Mouse (Mus musculus): ENCODE data around the gene Laptm5. TPM values are rescaled to one million over a fixed set of nuclear protein-coding genes. Genes with fewer than 3 reads are reported as not detected.

Laptm5 gene
- total and polyA plus RNA-seq, 2 experiments: 4.8 to 31.5 TPM

DNA sequence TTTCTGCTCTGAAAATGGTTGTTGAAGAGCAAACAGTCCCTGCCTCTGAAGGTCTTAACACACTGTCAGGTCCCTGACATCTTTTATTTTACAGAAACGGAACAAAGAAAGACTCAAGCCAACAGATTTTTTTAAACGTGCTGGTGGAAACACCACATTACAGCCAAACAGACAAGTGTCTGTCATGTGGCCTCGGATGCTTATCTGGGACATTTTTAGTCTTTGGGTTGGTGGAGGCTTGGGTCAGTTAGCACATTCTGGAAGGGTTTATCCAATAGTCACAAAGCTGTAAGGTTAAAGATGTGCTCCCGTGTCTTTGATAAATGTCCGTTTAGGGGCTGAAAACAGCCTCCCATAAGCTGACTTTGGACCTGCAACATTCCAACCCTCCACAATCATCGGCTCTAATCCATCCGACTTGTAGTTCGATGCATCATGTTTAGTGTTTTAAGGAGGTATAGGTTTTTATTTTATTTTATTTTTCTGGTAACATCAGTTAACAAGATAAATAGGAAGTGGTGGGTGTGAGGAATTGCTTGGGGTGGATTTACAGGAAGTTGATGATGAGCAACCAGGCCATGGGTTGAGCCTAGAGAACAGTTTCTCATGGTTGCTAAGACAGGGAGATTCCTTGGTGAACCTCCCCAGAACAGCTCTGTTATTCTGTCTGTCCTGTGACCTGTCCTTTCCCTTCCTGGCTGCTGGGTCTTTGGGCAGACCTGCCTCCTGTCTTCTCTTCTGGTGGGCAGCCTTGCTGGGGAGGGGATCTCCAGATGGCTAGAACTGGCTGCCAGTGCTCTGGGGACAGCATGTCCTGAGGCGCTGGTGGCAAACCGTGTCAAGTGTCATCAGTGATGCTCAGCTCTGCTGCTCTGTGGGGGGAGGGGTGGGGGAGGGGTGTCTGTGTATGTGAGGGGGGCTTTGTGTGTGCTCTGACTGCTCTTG lies 6.2 kb downstream of the Laptm5 start:
- H3K27me3 ChIP-seq (ENCODE audit: control insufficient read depth, insufficient read depth, low read length): no peaks in the 10 kb centered on the region
- WGBS: 68% methylated on average over 10 of the region's 10 CpGs
- TF ChIP-seq POLR2A (IDR thresholded peaks at IDR 0.05; ENCODE audit: extremely low read depth, insufficient read depth, low read length) (no peak), CTCF (IDR thresholded peaks at IDR 0.05; ENCODE audit: low read depth, low read length) (no peak)
- peak overlapping the region; percentile 13; the same call in 1 of the 2 replicates for H3K27ac ChIP-seq (replicated peaks; ENCODE audit: insufficient read depth, low read depth, low read length)
- no peaks in the 10 kb centered on the region for H3K4me1 ChIP-seq (ENCODE audit: control insufficient read depth, insufficient read depth, low read length)
- no peak overlapping the region for H3K4me3 ChIP-seq (ENCODE audit: insufficient read depth, low read depth, low read length)
- H3K36me3 ChIP-seq (ENCODE audit: control insufficient read depth, insufficient read depth, low read length): no peaks in the 10 kb centered on the region
- DNase-seq (ENCODE audit: extremely low read depth, low read depth, low spot score): no peak
- H3K9ac ChIP-seq (ENCODE audit: low read depth, low read length): no peak overlapping the region
- no peaks in the 10 kb centered on the region for H3K79me2 ChIP-seq (ENCODE audit: control insufficient read depth, insufficient read depth, low read length)

DNA sequence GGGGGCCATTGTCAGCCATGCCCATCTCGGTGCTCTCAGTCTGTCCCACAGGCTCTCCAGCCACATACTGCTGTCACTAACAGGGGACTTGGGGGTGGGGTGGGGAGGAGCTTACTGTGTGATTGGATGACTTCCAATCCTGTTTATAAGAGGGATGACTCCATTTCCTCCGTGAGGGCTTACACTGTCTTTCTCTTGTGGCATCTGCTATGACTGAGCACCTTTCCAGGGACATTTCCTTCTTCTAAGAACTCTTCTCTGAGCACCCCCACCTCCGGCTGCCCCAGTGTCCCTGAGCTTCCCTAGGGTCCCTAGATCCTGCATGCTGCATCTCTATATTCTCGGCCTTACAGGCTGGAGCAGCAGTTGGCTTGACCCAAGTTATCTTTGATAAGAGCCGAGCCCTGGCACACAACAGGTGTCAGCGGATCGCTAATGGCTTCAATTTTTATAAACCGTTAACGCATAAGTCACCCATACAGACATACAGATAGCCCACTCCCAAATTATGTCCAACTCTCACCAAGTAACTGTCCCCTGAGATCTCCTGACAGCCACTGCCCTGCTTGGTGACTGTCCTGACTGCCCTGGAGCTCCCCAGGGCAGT lies 6.9 kb downstream of the Laptm5 start:
- H3K4me1 ChIP-seq (ENCODE audit: control insufficient read depth, insufficient read depth, low read length): no peaks in the 10 kb centered on the region
- H3K27ac ChIP-seq (replicated peaks; ENCODE audit: insufficient read depth, low read depth, low read length): no peak overlapping the region
- no peak overlapping the region for H3K9ac ChIP-seq (ENCODE audit: low read depth, low read length)
- H3K27me3 ChIP-seq (ENCODE audit: control insufficient read depth, insufficient read depth, low read length): no peaks in the 10 kb centered on the region
- TF ChIP-seq POLR2A (IDR thresholded peaks at IDR 0.05; ENCODE audit: extremely low read depth, insufficient read depth, low read length) (no peak), CTCF (IDR thresholded peaks at IDR 0.05; ENCODE audit: low read depth, low read length) (no peak)
- H3K79me2 ChIP-seq (ENCODE audit: control insufficient read depth, insufficient read depth, low read length): no peaks in the 10 kb centered on the region
- no peaks in the 10 kb centered on the region for H3K36me3 ChIP-seq (ENCODE audit: control insufficient read depth, insufficient read depth, low read length)
- H3K4me3 ChIP-seq (ENCODE audit: insufficient read depth, low read depth, low read length): no peak overlapping the region
- no peak for DNase-seq (ENCODE audit: extremely low read depth, low read depth, low spot score)
- 57% methylated on average over 9 of the region's 9 CpGs for WGBS

DNA sequence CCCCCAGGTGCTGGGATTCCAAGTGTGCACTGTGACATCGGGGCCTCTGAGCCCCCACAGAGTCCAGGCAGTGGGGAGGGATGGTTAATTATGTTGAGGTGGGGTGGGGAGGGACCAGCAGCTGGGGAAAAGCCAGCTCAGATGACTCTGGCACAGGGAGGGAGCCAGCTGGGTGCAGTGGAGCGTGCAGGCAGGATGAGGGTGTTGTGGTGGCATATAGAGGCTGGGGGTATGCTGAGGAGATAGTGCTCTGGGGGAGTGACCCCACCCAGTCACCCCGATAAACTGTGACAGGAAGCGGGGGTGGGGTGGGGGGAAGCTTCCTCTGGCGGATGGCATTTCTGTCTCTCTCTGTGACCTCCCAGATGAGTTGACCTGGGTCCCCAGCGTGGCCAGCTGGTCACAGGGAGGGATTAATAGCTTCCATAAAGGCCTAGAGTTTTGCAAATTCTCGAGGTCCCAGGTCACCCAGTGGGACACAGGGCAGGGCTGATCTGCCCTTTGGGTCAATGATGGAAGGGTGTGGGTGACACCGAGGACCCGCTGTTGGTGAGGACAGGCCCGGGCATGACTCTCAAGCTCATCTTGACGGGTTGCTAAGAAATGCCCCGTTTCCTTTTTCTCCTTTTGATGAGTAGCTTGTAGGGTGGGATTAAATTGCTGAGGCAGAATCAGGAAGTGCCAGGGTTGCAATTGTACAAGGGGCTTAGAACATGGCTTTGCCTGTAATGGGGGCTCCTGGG lies 8.2 kb downstream of the Laptm5 start:
- H3K27ac ChIP-seq (replicated peaks; ENCODE audit: insufficient read depth, low read depth, low read length): no peak overlapping the region
- no peaks in the 10 kb centered on the region for H3K79me2 ChIP-seq (ENCODE audit: control insufficient read depth, insufficient read depth, low read length)
- WGBS: 46% methylated on average over 12 of the region's 12 CpGs
- H3K36me3 ChIP-seq (ENCODE audit: control insufficient read depth, insufficient read depth, low read length): no peaks in the 10 kb centered on the region
- H3K4me1 ChIP-seq (ENCODE audit: control insufficient read depth, insufficient read depth, low read length): no peaks in the 10 kb centered on the region
- no peak for TF ChIP-seq POLR2A (IDR thresholded peaks at IDR 0.05; ENCODE audit: extremely low read depth, insufficient read depth, low read length)
- no peak for TF ChIP-seq CTCF (IDR thresholded peaks at IDR 0.05; ENCODE audit: low read depth, low read length)
- DNase-seq (ENCODE audit: extremely low read depth, low read depth, low spot score): no peak
- no peaks in the 10 kb centered on the region for H3K27me3 ChIP-seq (ENCODE audit: control insufficient read depth, insufficient read depth, low read length)
- H3K9ac ChIP-seq (ENCODE audit: low read depth, low read length): no peak overlapping the region
- H3K4me3 ChIP-seq (ENCODE audit: insufficient read depth, low read depth, low read length): no peak overlapping the region

DNA sequence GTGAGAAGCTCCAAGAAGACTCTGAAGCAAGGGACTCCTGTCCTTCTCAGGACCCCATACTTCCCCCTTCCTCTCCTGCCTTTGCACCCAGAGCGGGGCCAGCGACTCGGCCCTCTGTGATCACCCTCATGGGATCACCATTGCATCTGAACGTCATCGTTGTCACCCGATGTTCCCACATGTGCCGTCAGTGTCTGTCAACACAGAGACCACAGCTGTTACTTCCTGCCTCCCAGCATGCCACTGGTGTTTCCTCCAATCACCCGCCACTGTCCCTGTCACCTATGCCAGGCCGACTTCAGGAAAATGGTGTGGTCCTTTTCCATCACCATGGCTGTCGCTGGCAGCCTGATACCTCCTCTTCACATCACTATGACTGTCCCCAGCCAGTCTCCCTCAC lies 9.1 kb downstream of the Laptm5 start:
- Histone ChIP-seq H3K79me2 (ENCODE audit: control insufficient read depth, insufficient read depth, low read length) (no peaks in the 10 kb centered on the region), H3K27me3 (ENCODE audit: control insufficient read depth, insufficient read depth, low read length) (no peaks in the 10 kb centered on the region), H3K4me1 (ENCODE audit: control insufficient read depth, insufficient read depth, low read length) (no peaks in the 10 kb centered on the region), H3K36me3 (ENCODE audit: control insufficient read depth, insufficient read depth, low read length) (no peaks in the 10 kb centered on the region), H3K4me3 (ENCODE audit: insufficient read depth, low read depth, low read length) (no peak overlapping the region), H3K9ac (ENCODE audit: low read depth, low read length) (no peak overlapping the region), H3K27ac (replicated peaks; ENCODE audit: insufficient read depth, low read depth, low read length) (no peak overlapping the region)
- TF ChIP-seq CTCF (IDR thresholded peaks at IDR 0.05; ENCODE audit: low read depth, low read length) (no peak), POLR2A (IDR thresholded peaks at IDR 0.05; ENCODE audit: extremely low read depth, insufficient read depth, low read length) (no peak)
- 75% methylated on average over 10 of the region's 10 CpGs for WGBS
- no peak for DNase-seq (ENCODE audit: extremely low read depth, low read depth, low spot score)

DNA sequence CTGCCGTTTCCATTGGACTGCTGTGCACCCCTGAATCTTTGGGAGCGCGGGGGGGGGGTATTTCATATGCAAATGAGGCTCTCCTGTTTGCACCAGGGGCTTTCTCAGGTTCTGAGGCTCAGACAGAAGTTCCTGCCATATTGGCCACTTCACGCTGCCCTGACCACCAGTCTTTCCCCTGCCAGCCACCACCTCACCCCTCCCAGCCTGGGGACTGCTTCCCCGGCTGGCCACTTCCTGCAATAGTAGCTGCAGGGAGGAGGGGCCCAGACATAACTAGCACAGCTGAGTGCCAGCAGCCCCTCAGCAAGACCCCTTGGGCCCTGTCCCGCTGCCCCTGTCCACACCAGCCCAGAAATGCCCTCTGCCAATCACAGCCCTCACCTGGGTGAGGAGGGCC lies 13.3 kb downstream of the Laptm5 start:
- WGBS: 61% methylated on average over 6 of the region's 6 CpGs
- no peaks in the 10 kb centered on the region for H3K36me3 ChIP-seq (ENCODE audit: control insufficient read depth, insufficient read depth, low read length)
- H3K9ac ChIP-seq (ENCODE audit: low read depth, low read length): no peak overlapping the region
- H3K4me1 ChIP-seq (ENCODE audit: control insufficient read depth, insufficient read depth, low read length): no peaks in the 10 kb centered on the region
- no peak overlapping the region for H3K27ac ChIP-seq (replicated peaks; ENCODE audit: insufficient read depth, low read depth, low read length)
- TF ChIP-seq CTCF (IDR thresholded peaks at IDR 0.05; ENCODE audit: low read depth, low read length) (no peak), POLR2A (IDR thresholded peaks at IDR 0.05; ENCODE audit: extremely low read depth, insufficient read depth, low read length) (no peak)
- no peaks in the 10 kb centered on the region for H3K79me2 ChIP-seq (ENCODE audit: control insufficient read depth, insufficient read depth, low read length)
- no peaks in the 10 kb centered on the region for H3K27me3 ChIP-seq (ENCODE audit: control insufficient read depth, insufficient read depth, low read length)
- DNase-seq (ENCODE audit: extremely low read depth, low read depth, low spot score): no peak
- H3K4me3 ChIP-seq (ENCODE audit: insufficient read depth, low read depth, low read length): no peak overlapping the region

Measured in liver, adult 2 months (tissue).